Mouse (Mus musculus) stomach, postnatal 0 days (tissue): ENCODE results near the gene Paqr7.

ENCODE experiments used
- CTCF ChIP-seq: IDR thresholded peaks from 2 replicates; pipeline ENCODE4 v1.5.1; 2016; ENCODE audit warnings: antibody characterized with exemption, low read depth, mild to moderate bottlenecking, moderate library complexity
- EP300 ChIP-seq: optimal IDR thresholded peaks from 2 replicates; pipeline ENCODE3; 2016; ENCODE audit warnings: antibody characterized with exemption

- TF ChIP-seq EP300 (no peak), CTCF (no peak)
Measured at GRCm38 (mm10) chr4:134469341-134469796, 27.1 kb upstream of the Paqr7 start.
